Mouse (Mus musculus): Measurements from ENCODE around the gene Ipo7. TPM values are rescaled to one million over a fixed set of nuclear protein-coding genes. Genes with fewer than 3 reads are reported as not detected.

Gene Ipo7
- 10 to 100 TPM; 41.5 to 48.8 TPM for total RNA-seq (2023)

DNA sequence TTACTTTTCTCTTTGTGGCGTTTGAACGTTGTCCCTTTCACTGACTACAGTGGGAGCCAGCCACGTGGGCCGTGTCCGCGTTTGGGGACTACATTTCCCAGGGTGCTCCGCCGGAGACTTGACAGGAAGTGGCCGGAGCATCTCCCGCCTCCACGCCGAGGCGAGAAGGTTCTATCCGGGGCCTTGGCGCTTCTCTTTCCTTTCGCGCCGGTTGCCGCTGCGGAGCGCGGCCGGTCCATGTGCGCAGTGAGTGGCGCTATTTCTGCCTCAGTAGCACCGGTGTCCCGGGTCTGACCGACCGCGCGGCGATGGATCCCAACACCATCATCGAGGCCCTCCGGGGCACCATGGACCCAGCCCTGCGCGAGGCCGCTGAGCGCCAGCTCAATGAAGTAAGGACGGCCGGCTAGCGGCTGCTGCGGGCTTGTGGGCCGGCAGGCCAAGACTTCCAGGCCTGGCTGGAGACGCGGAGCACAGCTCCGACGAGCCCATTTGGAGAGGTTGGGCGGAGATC, at the start of gene Ipo7:
Gene Ipo7, plus strand, starts transcription at position 158 of the 514 bp plus-strand sequence.

DNA sequence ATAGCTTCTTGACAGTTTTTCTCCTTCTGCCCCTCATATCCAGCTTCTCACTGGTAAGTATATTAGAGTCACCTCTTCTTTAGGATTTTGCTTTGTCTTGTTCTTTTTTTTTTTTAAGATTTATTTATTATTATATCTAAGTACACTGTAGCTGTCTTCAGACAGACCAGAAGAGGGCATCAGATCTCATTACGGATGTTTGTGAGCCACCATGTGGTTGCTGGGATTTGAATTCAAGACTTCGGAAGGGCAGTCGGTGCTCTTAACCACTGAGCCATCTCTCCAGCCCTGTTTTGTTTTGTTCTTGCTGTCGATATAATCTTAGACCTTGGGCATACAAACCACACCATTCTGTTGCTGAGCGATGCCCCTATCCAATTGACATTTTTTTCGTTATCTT, 31.3 kb upstream of the Ipo7 start, which contains the start of gene Tmem41b:
Gene Tmem41b, minus strand, starts transcription at position 155 of the 400 bp plus-strand sequence.

DNA sequence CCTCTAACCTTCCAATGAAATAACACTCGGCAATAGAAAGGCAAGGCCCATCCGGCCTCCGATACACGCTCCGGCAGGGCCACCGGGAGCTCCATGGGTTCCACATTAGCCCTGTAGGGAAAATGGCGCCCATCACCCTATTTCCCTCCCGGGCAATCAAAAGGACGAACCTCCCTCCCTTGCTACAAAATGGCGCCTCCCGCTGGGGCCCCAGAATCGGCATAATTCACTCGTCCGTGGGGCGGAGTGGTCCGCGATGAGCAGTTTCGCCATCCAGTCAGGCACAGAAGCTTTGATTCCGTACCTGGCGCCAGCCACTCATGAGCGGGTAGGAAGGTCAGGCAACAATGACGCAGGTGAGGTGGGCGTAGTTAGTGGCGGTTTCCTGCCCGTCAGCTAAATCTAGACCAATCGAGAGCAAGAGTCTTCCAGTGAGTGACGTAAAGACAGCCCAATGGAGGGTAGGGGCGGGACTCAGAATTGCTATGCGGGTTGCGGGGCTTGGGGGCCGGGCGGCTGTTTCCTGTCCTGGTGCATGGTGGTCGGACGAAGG, 43.2 kb downstream of the Ipo7 start, which contains the start of gene Zfp143:
Gene Zfp143, plus strand, starts transcription at position 19 of the 553 bp plus-strand sequence.

Other genes with a start within 250 kb of the Ipo7 start
- not detected for gene Nrip3, start 236.2 kb upstream of the Ipo7 start, total RNA-seq (2023)
- not detected for gene Scube2, start 152.6 kb upstream of the Ipo7 start, total RNA-seq (2023)
- gene Dennd5a, start 57.8 kb upstream of the Ipo7 start, total RNA-seq (2023), result 100 to 1,000 TPM; 231 to 244 TPM
- 10 to 100 TPM; 54.2 TPM for gene Tmem41b, start 31.3 kb upstream of the Ipo7 start, total RNA-seq (2023)
- 10 to 100 TPM; 24.1 to 26.0 TPM for gene Zfp143, start 42.9 kb downstream of the Ipo7 start, total RNA-seq (2023)
- gene Wee1, start 103.8 kb downstream of the Ipo7 start, total RNA-seq (2023), result 10 to 100 TPM; 13.8 to 15.1 TPM
- 10 to 100 TPM; 25.4 to 36.4 TPM for gene Swap70, start 203.4 kb downstream of the Ipo7 start, total RNA-seq (2023)

Data from neutrophil, adult 59 days (primary cell).